Mouse (Mus musculus) MEL (cell line): ENCODE data around the gene Fcgr3.
A peak's percentile ranks its signal among the peaks of the same experiment; 100 is the strongest.

Source experiments
- CTCF ChIP-seq, 3 experiments: IDR thresholded peaks in 2 of 3; conservative IDR thresholded peaks in 1 of 3; 2 replicates each; pipeline ENCODE4 v1.5.1; 2011 to 2012; ENCODE audit warnings: low read length in 3 of 3, low read depth in 2 of 3, mild to moderate bottlenecking in 2 of 3, improper control_type of control experiment in 1 of 3, inconsistent platforms in 1 of 3, mixed read lengths in 1 of 3, moderate library complexity in 1 of 3; ENCODE audit not compliant: control insufficient read depth in 1 of 3, insufficient read depth in 1 of 3, poor library complexity in 1 of 3, severe bottlenecking in 1 of 3
- ZKSCAN1 ChIP-seq: IDR thresholded peaks from 2 replicates; pipeline ENCODE4 v1.6.1; 2012; ENCODE audit warnings: low read depth, mild to moderate bottlenecking, inconsistent platforms, low read length, improper control_type of control experiment, moderate library complexity

DNA sequence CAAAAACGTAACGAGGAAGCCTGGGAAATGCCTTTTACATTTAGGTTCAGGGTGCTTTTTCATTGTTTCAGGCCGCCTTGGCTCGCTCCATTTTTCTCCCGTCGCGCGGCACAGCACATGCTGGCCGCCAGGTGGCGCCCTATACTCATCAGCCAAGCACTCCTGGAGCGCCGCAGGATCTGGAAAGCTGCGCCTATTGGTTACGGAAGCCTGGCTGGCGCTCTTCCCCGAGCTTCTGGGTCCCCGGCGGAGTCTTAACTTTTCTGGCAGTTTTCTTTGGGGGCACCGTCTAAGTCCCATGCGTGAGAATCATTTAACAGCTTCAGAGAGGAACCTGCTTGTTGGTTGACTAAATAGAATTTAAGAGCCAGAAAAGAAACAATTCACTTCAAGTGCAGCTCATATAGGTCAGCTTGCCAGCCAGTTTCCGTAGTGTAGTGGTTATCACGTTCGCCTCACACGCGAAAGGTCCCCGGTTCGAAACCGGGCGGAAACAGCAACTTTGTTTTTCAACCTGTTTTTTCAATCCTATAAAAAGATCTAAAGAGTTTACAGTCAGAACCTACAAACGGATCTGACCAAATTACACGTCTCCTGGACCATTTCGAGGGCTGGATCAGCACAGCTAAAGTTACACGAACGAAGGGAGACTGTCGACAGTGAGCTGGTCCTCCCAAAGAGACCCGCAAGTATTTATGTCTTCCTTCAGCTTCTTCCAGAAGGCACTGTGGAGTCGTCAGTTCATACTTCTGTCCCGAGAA, 46.5 kb upstream of the Fcgr3 start:
- no peak for TF ChIP-seq ZKSCAN1
- TF ChIP-seq CTCF (IDR thresholded peaks at IDR 0.05 in 2 of 3, conservative IDR thresholded peaks at IDR 0.05 in 1 of 3; ENCODE audit: control insufficient read depth in 1 of 3, insufficient read depth in 1 of 3, low read depth in 2 of 3, low read length in 3 of 3, poor library complexity in 1 of 3, severe bottlenecking in 1 of 3): peak; percentile 77 to 98 (median 97)
